Mouse (Mus musculus): Measurements from ENCODE around the gene Ppp1r14d. TPM values are rescaled to one million over a fixed set of nuclear protein-coding genes. Genes with fewer than 3 reads are reported as not detected.

Gene Ppp1r14d
- polyA plus RNA-seq, 1 experiment = not detected

- Histone ChIP-seq H3K27ac (ENCODE audit: insufficient read depth, low read depth, low read length) (no peak overlapping the region), H3K4me1 (ENCODE audit: control insufficient read depth, insufficient read depth, low read length) (peaks cover 27% of the 10 kb centered on the region), H3K4me3 (ENCODE audit: insufficient read depth, low read length) (no peak overlapping the region)
- TF ChIP-seq POLR2A (IDR thresholded peaks at IDR 0.05; ENCODE audit: borderline replicate concordance, low read depth, low read length) (no peak), CTCF (IDR thresholded peaks at IDR 0.05; ENCODE audit: low read depth, low read length) (no peak)
Measured at GRCm38 (mm10) chr2:119260518-119260917, 30.8 kb upstream of the Ppp1r14d start.

GRCm38 (mm10) chr2:119254976-119255375 is 25.3 kb upstream of the Ppp1r14d start:
- no peak overlapping the region for H3K4me3 ChIP-seq (ENCODE audit: insufficient read depth, low read length)
- TF ChIP-seq POLR2A (IDR thresholded peaks at IDR 0.05; ENCODE audit: borderline replicate concordance, low read depth, low read length) (no peak), CTCF (IDR thresholded peaks at IDR 0.05; ENCODE audit: low read depth, low read length) (no peak)

GRCm38 (mm10) chr2:119250826-119251478 is 21.2 kb upstream of the Ppp1r14d start:
- H3K4me3 ChIP-seq (ENCODE audit: insufficient read depth, low read length) = no peak overlapping the region
- no peak overlapping the region for H3K27ac ChIP-seq (ENCODE audit: insufficient read depth, low read depth, low read length)
- TF ChIP-seq CTCF (IDR thresholded peaks at IDR 0.05; ENCODE audit: low read depth, low read length) (peak; percentile 61), POLR2A (IDR thresholded peaks at IDR 0.05; ENCODE audit: borderline replicate concordance, low read depth, low read length) (no peak)
- H3K4me1 ChIP-seq (ENCODE audit: control insufficient read depth, insufficient read depth, low read length) = no peaks in the 10 kb centered on the region

More at GRCm38 (mm10) chr2:119254976-119255375, 25.3 kb upstream of the Ppp1r14d start:
- no peak overlapping the region for H3K27ac ChIP-seq (ENCODE audit: insufficient read depth, low read depth, low read length)
- no peaks in the 10 kb centered on the region for H3K4me1 ChIP-seq (ENCODE audit: control insufficient read depth, insufficient read depth, low read length)

GRCm38 (mm10) chr2:119250377-119250776 is 20.7 kb upstream of the Ppp1r14d start:
- Histone ChIP-seq H3K27ac (ENCODE audit: insufficient read depth, low read depth, low read length) (no peak overlapping the region), H3K4me1 (ENCODE audit: control insufficient read depth, insufficient read depth, low read length) (no peaks in the 10 kb centered on the region), H3K4me3 (ENCODE audit: insufficient read depth, low read length) (no peak overlapping the region)
- no peak for TF ChIP-seq CTCF (IDR thresholded peaks at IDR 0.05; ENCODE audit: low read depth, low read length)
- TF ChIP-seq POLR2A (IDR thresholded peaks at IDR 0.05; ENCODE audit: borderline replicate concordance, low read depth, low read length) = no peak

GRCm38 (mm10) chr2:119249592-119250061 is 19.9 kb upstream of the Ppp1r14d start:
- Histone ChIP-seq H3K4me3 (ENCODE audit: insufficient read depth, low read length) (no peak overlapping the region), H3K4me1 (ENCODE audit: control insufficient read depth, insufficient read depth, low read length) (no peaks in the 10 kb centered on the region), H3K27ac (ENCODE audit: insufficient read depth, low read depth, low read length) (no peak overlapping the region)
- TF ChIP-seq POLR2A (IDR thresholded peaks at IDR 0.05; ENCODE audit: borderline replicate concordance, low read depth, low read length) = no peak
- no peak for TF ChIP-seq CTCF (IDR thresholded peaks at IDR 0.05; ENCODE audit: low read depth, low read length)

- TF ChIP-seq CTCF (IDR thresholded peaks at IDR 0.05; ENCODE audit: low read depth, low read length) (no peak), POLR2A (IDR thresholded peaks at IDR 0.05; ENCODE audit: borderline replicate concordance, low read depth, low read length) (no peak)
- H3K4me1 ChIP-seq (ENCODE audit: control insufficient read depth, insufficient read depth, low read length) = no peaks in the 10 kb centered on the region
- H3K27ac ChIP-seq (ENCODE audit: insufficient read depth, low read depth, low read length) = no peak overlapping the region
- H3K4me3 ChIP-seq (ENCODE audit: insufficient read depth, low read length) = no peak overlapping the region
Measured at GRCm38 (mm10) chr2:119247904-119248303, 18.2 kb upstream of the Ppp1r14d start.

- H3K4me3 ChIP-seq (ENCODE audit: insufficient read depth, low read length) = no peak overlapping the region
- no peak overlapping the region for H3K27ac ChIP-seq (ENCODE audit: insufficient read depth, low read depth, low read length)
- H3K4me1 ChIP-seq (ENCODE audit: control insufficient read depth, insufficient read depth, low read length) = peaks cover 13% of the 10 kb centered on the region
- no peak for TF ChIP-seq CTCF (IDR thresholded peaks at IDR 0.05; ENCODE audit: low read depth, low read length)
- TF ChIP-seq POLR2A (IDR thresholded peaks at IDR 0.05; ENCODE audit: borderline replicate concordance, low read depth, low read length) = no peak
Measured at GRCm38 (mm10) chr2:119245246-119245645, 15.5 kb upstream of the Ppp1r14d start.

GRCm38 (mm10) chr2:119242548-119242947 is 12.8 kb upstream of the Ppp1r14d start:
- H3K27ac ChIP-seq (ENCODE audit: insufficient read depth, low read depth, low read length) = no peak overlapping the region
- no peak overlapping the region for H3K4me3 ChIP-seq (ENCODE audit: insufficient read depth, low read length)
- H3K4me1 ChIP-seq (ENCODE audit: control insufficient read depth, insufficient read depth, low read length) = peaks cover 16% of the 10 kb centered on the region
- no peak for TF ChIP-seq POLR2A (IDR thresholded peaks at IDR 0.05; ENCODE audit: borderline replicate concordance, low read depth, low read length)
- TF ChIP-seq CTCF (IDR thresholded peaks at IDR 0.05; ENCODE audit: low read depth, low read length) = no peak

GRCm38 (mm10) chr2:119240819-119241186 is 11.1 kb upstream of the Ppp1r14d start:
- Histone ChIP-seq H3K27ac (ENCODE audit: insufficient read depth, low read depth, low read length) (no peak overlapping the region), H3K4me1 (ENCODE audit: control insufficient read depth, insufficient read depth, low read length) (peaks cover 18% of the 10 kb centered on the region), H3K4me3 (ENCODE audit: insufficient read depth, low read length) (no peak overlapping the region)
- TF ChIP-seq POLR2A (IDR thresholded peaks at IDR 0.05; ENCODE audit: borderline replicate concordance, low read depth, low read length) (no peak), CTCF (IDR thresholded peaks at IDR 0.05; ENCODE audit: low read depth, low read length) (no peak)

- Histone ChIP-seq H3K4me3 (ENCODE audit: insufficient read depth, low read length) (no peak overlapping the region), H3K27ac (ENCODE audit: insufficient read depth, low read depth, low read length) (no peak overlapping the region), H3K4me1 (ENCODE audit: control insufficient read depth, insufficient read depth, low read length) (peaks cover 18% of the 10 kb centered on the region)
- TF ChIP-seq CTCF (IDR thresholded peaks at IDR 0.05; ENCODE audit: low read depth, low read length) (no peak), POLR2A (IDR thresholded peaks at IDR 0.05; ENCODE audit: borderline replicate concordance, low read depth, low read length) (no peak)
Measured at GRCm38 (mm10) chr2:119240075-119240818, 10.5 kb upstream of the Ppp1r14d start.

Data from bone marrow macrophage, adult 2 months (primary cell).